Mouse (Mus musculus) kidney, adult 2 months (tissue): ENCODE results near the gene Gm21149. TPM values are rescaled to one million over a fixed set of nuclear protein-coding genes. Genes with fewer than 3 reads are reported as not detected.
A peak's percentile ranks its signal among the peaks of the same experiment; 100 is the strongest.
"Not testable (repeated sequence)": the region's sequence is repeated elsewhere in the genome, so short reads cannot be mapped to it uniquely, and the experiment has no call there.

Experiments
- DNase-seq: peaks from one replicate; pipeline ENCODE4 v3.0.0; 2021
- H3K27ac ChIP-seq: fragments of 200-500 bp; 2 replicates; pipeline ENCODE4 v1.5.1; 2012; ENCODE audit warnings: low read depth, low read length, control low read depth, inconsistent platforms; ENCODE audit not compliant: insufficient read depth
- H3K27me3 ChIP-seq: fragments of 200-500 bp; replicated peaks from 2 replicates; pipeline ENCODE4 v1.6.1; 2012; ENCODE audit warnings: mild to moderate bottlenecking, moderate library complexity, low read length, inconsistent platforms; ENCODE audit not compliant: control insufficient read depth, insufficient read depth
- H3K36me3 ChIP-seq: fragments of 200-500 bp; 2 replicates; pipeline ENCODE4 v1.6.1; 2012; ENCODE audit warnings: mild to moderate bottlenecking, moderate library complexity, low read length, inconsistent platforms; ENCODE audit not compliant: control insufficient read depth, insufficient read depth
- H3K4me1 ChIP-seq: fragments of 200-500 bp; 2 replicates; pipeline ENCODE4 v1.6.1; 2011; ENCODE audit warnings: low read length; ENCODE audit not compliant: control insufficient read depth, insufficient read depth
- H3K4me3 ChIP-seq: fragments of 200-500 bp; 2 replicates; pipeline ENCODE4 v1.5.1; 2011; ENCODE audit warnings: mild to moderate bottlenecking, low read depth, low read length, control low read depth; ENCODE audit not compliant: insufficient read depth
- WGBS: fragments of 180-500 bp; shearing (Covaris S2); methylation state at CpG from one replicate; pipeline ENCODE4 v1.1.7; 2018; 5-methylcytosine and 5-hydroxymethylcytosine counted together
- polyA plus RNA-seq: library from polyadenylated mRNA; depleted of rRNA; stranded (reverse); fragments of >200 nt; gene quantifications from 2 replicates; pipeline ENCODE4 v1.2.3, GENCODE M21; 2012; rRNA removed

Gene Gm21149
- not detected in 2 replicates for polyA plus RNA-seq

DNA sequence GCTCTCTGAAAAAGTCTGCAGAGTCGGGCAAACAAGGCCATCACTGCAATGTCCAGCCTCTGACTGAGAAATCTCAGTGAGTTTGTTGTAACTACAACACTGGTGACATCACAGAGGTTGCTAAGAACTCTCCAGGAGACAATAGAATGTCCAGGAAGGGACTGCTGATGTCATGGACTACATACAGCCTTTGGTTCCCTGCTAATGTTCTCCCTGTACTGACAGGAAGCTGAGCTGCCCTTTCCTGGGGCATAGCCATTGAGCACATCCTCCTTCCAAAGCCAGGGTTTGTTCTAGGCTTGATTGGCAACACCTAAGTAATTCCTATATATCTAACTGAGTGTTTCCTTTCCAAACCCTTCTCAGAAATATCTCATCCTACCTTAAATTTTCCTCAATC, at the start of gene Gm21149:
Gene Gm21149 (minus strand): TSS at position 101 of the 400 bp plus-strand sequence.
- WGBS, result 59% methylated on average over 1 of the region's 1 CpGs

DNA sequence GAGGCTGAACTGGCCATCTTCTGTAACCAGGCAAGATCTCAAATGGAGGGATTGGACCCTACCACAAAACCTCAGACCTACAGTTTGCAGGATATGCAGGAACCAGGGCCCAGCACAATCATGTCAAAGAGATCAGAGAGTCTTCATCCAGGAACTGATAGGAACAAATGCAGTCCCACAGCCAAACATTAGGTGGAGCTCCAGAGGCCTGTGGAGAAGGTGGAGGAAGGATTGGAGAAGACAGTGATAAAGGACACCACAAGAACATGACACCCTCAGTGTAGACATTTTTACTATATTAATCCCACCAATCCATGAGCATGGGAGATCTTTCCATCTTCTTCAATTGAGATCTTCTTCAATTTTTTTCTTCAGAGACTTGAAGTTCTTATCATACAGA, 46.1 kb upstream of the Gm21149 start:
- H3K4me1 ChIP-seq, DNase-seq, H3K36me3 ChIP-seq, H3K27me3 ChIP-seq, H3K4me3 ChIP-seq, H3K27ac ChIP-seq: not testable (repeated sequence)

More for the DNA sequence above, at the start of gene Gm21149:
- H3K27me3 ChIP-seq, H3K4me1 ChIP-seq, H3K27ac ChIP-seq, H3K36me3 ChIP-seq, DNase-seq, H3K4me3 ChIP-seq: not testable (repeated sequence)

DNA sequence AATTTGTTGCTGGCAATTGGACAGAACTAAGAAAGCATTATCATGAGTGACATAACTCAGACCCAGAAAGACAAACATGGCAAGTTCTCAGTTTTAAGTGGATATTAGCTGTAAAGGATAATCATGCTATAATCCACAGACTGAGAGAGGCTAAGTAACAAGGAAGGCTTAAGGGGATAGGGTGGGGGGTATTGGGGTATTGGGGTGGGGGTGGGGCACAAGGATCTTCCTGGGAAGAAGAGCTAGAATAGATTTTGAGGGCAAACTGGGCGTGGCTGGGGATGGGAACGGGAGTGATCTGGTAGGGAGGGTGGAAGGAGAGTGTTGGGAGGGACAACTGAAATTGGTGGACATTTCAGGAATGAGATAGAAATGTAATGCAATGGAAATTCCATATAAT, 45.7 kb upstream of the Gm21149 start:
- H3K27ac ChIP-seq, DNase-seq, H3K36me3 ChIP-seq, H3K4me3 ChIP-seq, H3K27me3 ChIP-seq, H3K4me1 ChIP-seq: not testable (repeated sequence)
- 29% methylated on average over 2 of the region's 2 CpGs for WGBS

DNA sequence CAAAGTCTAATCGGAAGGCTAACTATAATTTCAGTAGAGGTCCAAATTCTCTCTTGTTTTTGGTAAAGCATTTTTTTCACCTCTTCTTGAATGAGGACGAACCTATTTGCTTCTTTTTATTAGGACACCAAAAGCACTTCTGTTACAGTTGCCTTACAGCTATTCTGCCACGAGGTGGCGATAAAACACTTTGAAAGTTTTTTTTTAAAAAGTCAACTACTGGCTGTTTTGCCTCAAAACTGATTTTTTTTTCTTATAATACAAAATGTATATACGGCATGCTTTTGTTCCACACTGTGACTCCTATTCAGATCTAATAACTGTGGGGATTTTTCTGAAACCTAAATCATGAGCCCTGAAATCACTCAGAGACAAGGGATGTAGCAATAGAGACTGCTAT, 44.1 kb upstream of the Gm21149 start:
- H3K4me1 ChIP-seq, H3K27ac ChIP-seq, H3K4me3 ChIP-seq, H3K36me3 ChIP-seq, H3K27me3 ChIP-seq: not testable (repeated sequence)
- DNase-seq, result peak; percentile 21
- WGBS, result 14% methylated on average over 5 of the region's 5 CpGs

- not testable (repeated sequence) for H3K27ac ChIP-seq, H3K36me3 ChIP-seq, DNase-seq, H3K4me1 ChIP-seq, H3K4me3 ChIP-seq, H3K27me3 ChIP-seq
- WGBS, result 69% methylated on average over 2 of the region's 2 CpGs
These were observed 40.8 kb upstream of the Gm21149 start for GRCm38 (mm10) chr5:15517150-15517549.

DNA sequence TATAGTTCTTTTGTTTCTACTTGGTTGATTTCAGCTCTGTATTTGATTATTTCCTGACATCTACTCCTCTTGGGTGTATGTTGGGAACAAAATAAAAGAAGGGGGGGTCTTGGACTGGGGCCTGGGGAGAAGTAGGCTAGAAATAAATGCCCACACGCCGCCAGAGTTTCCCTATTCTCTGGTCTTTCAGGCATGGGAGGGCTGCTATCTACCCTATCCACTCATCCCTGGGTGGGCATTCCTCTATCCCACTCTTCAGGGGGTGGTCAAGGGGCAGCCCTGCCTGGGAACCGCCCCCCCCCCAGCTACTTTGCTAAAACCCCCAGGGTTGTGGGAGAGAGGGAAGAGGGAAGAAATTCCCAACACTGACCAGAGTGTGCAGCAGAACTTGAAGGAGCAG, 35.9 kb upstream of the Gm21149 start:
- not testable (repeated sequence) for H3K27me3 ChIP-seq, DNase-seq, H3K27ac ChIP-seq, H3K36me3 ChIP-seq, H3K4me3 ChIP-seq, H3K4me1 ChIP-seq
- WGBS, result 65% methylated on average over 3 of the region's 3 CpGs

GRCm38 (mm10) chr5:15509911-15510310, 33.6 kb upstream of the Gm21149 start:
- not testable (repeated sequence) for H3K27me3 ChIP-seq, DNase-seq, H3K4me3 ChIP-seq, H3K27ac ChIP-seq, H3K36me3 ChIP-seq, H3K4me1 ChIP-seq
- WGBS, result 82% methylated on average over 1 of the region's 1 CpGs

DNA sequence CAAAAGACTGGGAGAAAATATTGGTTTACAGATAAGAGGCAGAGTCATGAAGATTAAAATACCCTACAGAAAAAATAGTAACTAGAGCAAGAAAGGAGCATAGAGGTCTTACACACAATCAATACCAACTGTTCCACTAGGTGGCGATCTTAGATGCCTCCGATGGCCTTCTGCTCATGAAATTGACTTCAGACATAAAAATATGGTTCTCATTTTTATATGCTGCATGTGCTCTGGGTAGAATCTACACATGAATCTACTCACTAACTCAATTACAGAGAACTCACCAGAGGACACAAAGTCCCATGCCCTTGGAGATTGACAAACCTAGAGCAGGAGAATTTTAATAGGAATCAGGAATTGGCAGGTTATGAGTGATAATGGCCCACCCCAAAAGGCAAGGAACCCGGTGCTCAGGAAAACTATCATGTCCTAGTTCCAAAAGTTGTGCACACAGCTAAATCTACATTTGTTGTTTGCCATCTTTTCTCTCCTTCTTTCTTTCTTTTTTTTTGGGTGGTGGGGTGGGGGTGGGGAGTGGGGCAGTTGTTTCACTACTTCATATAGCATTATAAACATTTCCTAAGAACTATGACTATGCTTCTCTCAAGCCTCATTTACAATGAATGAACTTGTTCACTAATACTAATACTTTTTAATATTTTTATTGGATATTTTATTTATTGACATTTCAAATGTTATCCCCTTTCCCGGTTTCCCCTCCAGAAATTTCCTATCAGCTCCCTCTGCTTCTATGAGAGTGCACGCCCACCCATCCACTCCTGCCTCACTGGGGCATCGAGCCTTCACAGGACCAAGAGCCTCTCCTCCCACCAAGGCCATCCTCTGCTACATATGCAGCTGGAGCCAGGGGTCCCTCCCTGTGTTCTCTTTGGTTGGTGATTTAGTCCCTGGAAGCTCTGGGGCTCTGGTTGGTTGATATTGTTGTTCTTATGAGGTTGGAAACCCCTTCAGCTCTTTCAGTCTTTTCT, 32.4 kb upstream of the Gm21149 start:
- H3K36me3 ChIP-seq, H3K27me3 ChIP-seq, H3K4me3 ChIP-seq, H3K27ac ChIP-seq, H3K4me1 ChIP-seq: not testable (repeated sequence)
- WGBS, result 67% methylated on average over 6 of the region's 6 CpGs
- DNase-seq, result peak; percentile 32

GRCm38 (mm10) chr5:15507757-15508459, 31.6 kb upstream of the Gm21149 start:
- H3K4me3 ChIP-seq, H3K27me3 ChIP-seq, DNase-seq, H3K36me3 ChIP-seq, H3K4me1 ChIP-seq, H3K27ac ChIP-seq: not testable (repeated sequence)
- 64% methylated on average over 6 of the region's 6 CpGs for WGBS
